In the genomic region with DNA sequence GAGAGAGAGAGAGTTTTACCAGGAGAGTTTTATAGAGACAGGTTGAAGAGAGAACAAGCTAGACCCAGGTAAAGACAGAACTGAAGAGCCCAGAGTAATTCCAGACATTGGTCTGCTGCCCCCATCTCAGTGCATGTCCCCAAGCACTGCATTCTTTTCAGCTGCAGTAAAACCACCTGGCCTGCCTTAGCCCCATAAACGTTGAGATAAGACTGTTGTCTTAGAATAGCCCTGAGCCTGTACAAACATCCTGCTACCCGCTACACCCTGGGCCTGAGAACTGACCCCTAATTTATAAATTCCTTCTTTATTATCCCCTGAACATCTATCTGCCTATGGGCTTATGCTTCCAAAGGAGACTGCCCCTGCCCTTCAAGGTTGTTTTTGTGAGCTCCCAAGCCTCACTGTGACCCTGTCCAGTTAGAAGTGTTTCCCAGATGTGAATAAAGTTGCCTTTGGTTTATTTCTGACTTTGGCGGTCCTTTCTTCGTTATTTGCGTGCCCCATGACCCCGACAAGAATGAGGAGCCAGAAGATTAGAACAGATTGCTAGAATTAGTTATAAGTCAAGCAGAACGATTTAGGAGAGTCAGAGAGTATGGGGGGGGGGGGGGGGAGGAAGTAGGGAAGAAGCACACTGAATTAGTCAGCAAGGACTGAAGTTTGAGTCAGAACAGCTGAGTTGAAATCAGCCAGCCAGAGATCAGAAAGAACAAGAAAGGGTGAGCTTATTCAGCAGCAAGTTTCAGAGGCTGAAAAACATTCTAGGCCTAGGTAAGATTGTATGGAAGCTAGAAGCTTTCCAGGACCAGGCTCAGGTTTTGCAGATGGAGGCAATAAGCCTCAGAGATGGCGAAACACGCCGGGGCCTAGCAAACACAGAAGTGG, we compare ENCODE assay signal across 35 mouse cellular contexts. TPM values are rescaled to one million over a fixed set of nuclear protein-coding genes. Genes with fewer than 3 reads are reported as not detected.
DNase-seq lines count a peak whose midpoint lies in the region; ATAC-seq and TF ChIP-seq lines count a peak whose summit lies in the region.
"Had no signal": no experiment of that assay in that cellular context is flagged by ENCODE, and none has a peak within 500 bp of the region (broad histone marks: within the 10 kb centered on the region; RNA-seq: fewer than 3 reads in every experiment).

No protein-coding gene starts in this region.

- no peak for TF ChIP-seq EP300 in heart, adult 2 months (IDR thresholded peaks at IDR 0.05; ENCODE audit: insufficient read depth, low read depth, low read length)

- TF ChIP-seq POLR2A in heart, adult 2 months (IDR thresholded peaks at IDR 0.05; ENCODE audit: insufficient read depth, low read depth, low read length), result no peak

- H3K27ac ChIP-seq in heart, adult 2 months, result peak overlapping the region; percentile 47; the same call in 1 of the 2 replicates
- no peak overlapping the region for H3K27ac ChIP-seq in intestine, embryonic 15.5 days
- H3K27ac ChIP-seq: forebrain, embryonic 12.5 days; hindbrain, embryonic 15.5 days; limb, embryonic 10.5 days; limb, embryonic 15.5 days; liver, embryonic 13.5 days; midbrain, embryonic 10.5 days; midbrain, embryonic 15.5 days; neural tube, embryonic 15.5 days had no signal

- no peaks in the 10 kb centered on the region for H3K9me3 ChIP-seq in intestine, embryonic 15.5 days
- H3K9me3 ChIP-seq: forebrain, embryonic 12.5 days; hindbrain, embryonic 15.5 days; limb, embryonic 10.5 days; limb, embryonic 15.5 days; liver, embryonic 13.5 days; midbrain, embryonic 10.5 days; midbrain, embryonic 15.5 days; neural tube, embryonic 15.5 days had no signal

- ATAC-seq in intestine, embryonic 15.5 days, result peak; percentile 75
- ATAC-seq: forebrain, postnatal 0 days; midbrain, embryonic 15.5 days had no signal

- 48% methylated on average over 10 of the region's 10 CpGs for WGBS in heart, adult 2 months
- 40% methylated on average over 10 of the region's 10 CpGs for WGBS in intestine, embryonic 15.5 days

- H3K79me2 ChIP-seq in heart, adult 2 months (replicated peaks; ENCODE audit: control insufficient read depth, insufficient read depth, low read length), result no peaks in the 10 kb centered on the region

- no peak for DNase-seq in heart, adult 2 months
- DNase-seq in heart, postnatal 36 days, result no peak
- peak; percentile 63 for DNase-seq in 3T3-L1 (ENCODE audit: low read depth, low spot score)
- peak; percentile 72 for DNase-seq in NIH3T3 (ENCODE audit: low read depth)
- no peak for DNase-seq in thymus, adult 18-20 months
- no peak for DNase-seq in urinary bladder, postnatal 36 days (ENCODE audit: low spot score in 2 of 2)
- DNase-seq in cerebellum, postnatal 25 days, result no peak
- DNase-seq: adrenal gland, adult 8-10 months; kidney, adult 11 months; kidney, postnatal 14 days; layer of hippocampus, adult 9-11 months; liver, embryonic 13.5 days had no signal

- H3K36me3 ChIP-seq in heart, adult 2 months (ENCODE audit: control insufficient read depth, insufficient read depth, low read length), result peaks cover 2% of the 10 kb centered on the region; the same call in 1 of the 2 replicates
- no peaks in the 10 kb centered on the region for H3K36me3 ChIP-seq in intestine, embryonic 15.5 days
- H3K36me3 ChIP-seq: forebrain, embryonic 12.5 days; hindbrain, embryonic 15.5 days; limb, embryonic 10.5 days; limb, embryonic 15.5 days; liver, embryonic 13.5 days; midbrain, embryonic 10.5 days; midbrain, embryonic 15.5 days; neural tube, embryonic 15.5 days had no signal

- H3K4me1 ChIP-seq in heart, adult 2 months (ENCODE audit: control insufficient read depth, insufficient read depth, low read length), result peaks cover 7% of the 10 kb centered on the region
- H3K4me1 ChIP-seq in intestine, embryonic 15.5 days (replicated peaks), result 0 out of 2 replicates have a peak, but pooled peaks cover 3% of the 10 kb centered on the region
- H3K4me1 ChIP-seq: forebrain, embryonic 12.5 days; hindbrain, embryonic 15.5 days; limb, embryonic 15.5 days; midbrain, embryonic 15.5 days; neural tube, embryonic 15.5 days had no signal

- H3K9ac ChIP-seq in heart, adult 2 months (ENCODE audit: low read depth, low read length), result no peak overlapping the region
- H3K9ac ChIP-seq in intestine, embryonic 15.5 days, result no peak overlapping the region
- H3K9ac ChIP-seq: forebrain, embryonic 12.5 days; forebrain, postnatal 0 days; hindbrain, embryonic 15.5 days; limb, embryonic 15.5 days; liver, embryonic 13.5 days; lung, embryonic 14.5 days; midbrain, embryonic 15.5 days; neural tube, embryonic 15.5 days had no signal

- no peak overlapping the region for H3K4me2 ChIP-seq in intestine, embryonic 15.5 days (replicated peaks)
- H3K4me2 ChIP-seq: forebrain, embryonic 12.5 days; hindbrain, embryonic 15.5 days; limb, embryonic 15.5 days; liver, embryonic 13.5 days; lung, embryonic 14.5 days; midbrain, embryonic 15.5 days; neural tube, embryonic 15.5 days had no signal

- intact Hi-C loops in heart, adult 2 months (cut with DNase I), result loop anchor here (2.0 to 5.0 kb wide), 3 partner anchors 79 to 317 kb away; a partner anchor contains a TSS
- intact Hi-C loops in heart, postnatal 36 days (cut with DNase I), result loop anchor here (2.0 kb wide), 1 partner anchor 163 kb away; no protein-coding TSS in a partner anchor

- no peak overlapping the region for H3K4me3 ChIP-seq in heart, adult 2 months
- H3K4me3 ChIP-seq in intestine, embryonic 15.5 days (replicated peaks), result no peak overlapping the region
- H3K4me3 ChIP-seq: forebrain, embryonic 12.5 days; hindbrain, embryonic 15.5 days; limb, embryonic 10.5 days; limb, embryonic 15.5 days; liver, embryonic 13.5 days; midbrain, embryonic 10.5 days; midbrain, embryonic 15.5 days; neural tube, embryonic 15.5 days had no signal

- no peaks in the 10 kb centered on the region for H3K27me3 ChIP-seq in heart, adult 2 months (ENCODE audit: control insufficient read depth, insufficient read depth, low read length)
- no peaks in the 10 kb centered on the region for H3K27me3 ChIP-seq in intestine, embryonic 15.5 days (replicated peaks)
- H3K27me3 ChIP-seq: forebrain, embryonic 12.5 days; hindbrain, embryonic 15.5 days; limb, embryonic 15.5 days; liver, embryonic 13.5 days; midbrain, embryonic 15.5 days; neural tube, embryonic 15.5 days had no signal

- TF ChIP-seq CTCF in heart, adult 2 months (IDR thresholded peaks at IDR 0.05), result no peak

RNA-seq across cellular contexts. Expression of a gene that starts 6.8 kb away (rescaled TPM):
- total RNA-seq in heart, adult 2 months (2021), result 1 to 10 TPM in 1 of 2 experiments, under 1 TPM in 1; 0.97 to 1.4 TPM
- polyA plus RNA-seq in heart, adult 2 months (2012; rRNA removed), result 4.4 and 9.7 TPM in 2 replicates
- 1 to 10 TPM; 1.5 TPM for total RNA-seq in heart, postnatal 36 days (2021)
- not detected in 2 replicates for polyA plus RNA-seq in intestine, embryonic 15.5 days (2015; fragmentation: Nextera tagmentation; extraction: Ambion mirVana)
- total RNA-seq: gastrocnemius, adult 8-10 months; hematopoietic stem cell, adult 5-6 weeks; left cerebral cortex, postnatal 10 days; megakaryocyte progenitor cell, adult 5-6 weeks had no signal
- polyA plus RNA-seq: C2C12; cortical plate, adult 2 months; forebrain, embryonic 12.5 days; hindbrain, embryonic 15.5 days; kidney, embryonic 14.5 days; limb, embryonic 10.5 days; limb, embryonic 15.5 days; liver, embryonic 13.5 days; lung, embryonic 14.5 days; midbrain, embryonic 10.5 days; midbrain, embryonic 15.5 days; neural tube, embryonic 15.5 days; testis, adult 2 months had no signal

RNA-seq across cellular contexts. Expression of a gene that starts 31.5 kb away (rescaled TPM):
- total RNA-seq in heart, adult 2 months (2021), result 1 to 10 TPM; 2.5 to 3.3 TPM
- polyA plus RNA-seq in heart, adult 2 months (2012; rRNA removed), result 2.6 and 3.3 TPM in 2 replicates
- 1 to 10 TPM; 2.3 to 2.7 TPM for total RNA-seq in heart, postnatal 36 days (2021)
- polyA plus RNA-seq in intestine, embryonic 15.5 days (2015; fragmentation: Nextera tagmentation; extraction: Ambion mirVana), result 3.1 and 3.2 TPM in 2 replicates

RNA-seq across cellular contexts. Expression of a gene that starts 34.2 kb away (rescaled TPM):
- total RNA-seq in heart, adult 2 months (2021), result not detected
- polyA plus RNA-seq in heart, adult 2 months (2012; rRNA removed), result 0.12 TPM in 1 of 2 replicates, not detected in the other
- not detected for total RNA-seq in heart, postnatal 36 days (2021)
- polyA plus RNA-seq in intestine, embryonic 15.5 days (2015; fragmentation: Nextera tagmentation; extraction: Ambion mirVana), result not detected in 2 replicates
- total RNA-seq: adrenal gland, adult 8-10 months; forebrain, postnatal 0 days; gastrocnemius, adult 8-10 months; gastrocnemius, postnatal 4 days; hematopoietic stem cell, adult 5-6 weeks; left cerebral cortex, postnatal 10 days; megakaryocyte progenitor cell, adult 5-6 weeks had no signal
- polyA plus RNA-seq: C2C12; cortical plate, adult 2 months; forebrain, embryonic 12.5 days; forebrain, postnatal 0 days; heart, embryonic 16.5 days; hindbrain, embryonic 15.5 days; kidney, embryonic 14.5 days; limb, embryonic 10.5 days; limb, embryonic 15.5 days; liver, embryonic 13.5 days; lung, embryonic 14.5 days; midbrain, embryonic 10.5 days; midbrain, embryonic 15.5 days; neural tube, embryonic 15.5 days; testis, adult 2 months; urinary bladder, adult 2 months had no signal

RNA-seq across cellular contexts. Expression of a gene that starts 43.9 kb away (rescaled TPM):
- 1 to 10 TPM; 1.2 to 6.9 TPM for total RNA-seq in heart, adult 2 months (2021)
- polyA plus RNA-seq in heart, adult 2 months (2012; rRNA removed), result 7.2 and 10.3 TPM in 2 replicates
- total RNA-seq in heart, postnatal 36 days (2021), result 1 to 10 TPM in 1 of 2 experiments, under 1 TPM in 1; 0.28 to 3.8 TPM
- polyA plus RNA-seq in intestine, embryonic 15.5 days (2015; fragmentation: Nextera tagmentation; extraction: Ambion mirVana), result 0.56 and 0.88 TPM in 2 replicates
- total RNA-seq: forebrain, postnatal 0 days; gastrocnemius, postnatal 4 days; left cerebral cortex, postnatal 10 days had no signal
- polyA plus RNA-seq: forebrain, embryonic 12.5 days; forebrain, postnatal 0 days; hindbrain, embryonic 15.5 days; kidney, embryonic 14.5 days; limb, embryonic 10.5 days; midbrain, embryonic 10.5 days; midbrain, embryonic 15.5 days had no signal

RNA-seq across cellular contexts. Expression of a gene that starts 46.3 kb away (rescaled TPM):
- total RNA-seq in heart, adult 2 months (2021), result not detected
- polyA plus RNA-seq in heart, adult 2 months (2012; rRNA removed), result not detected in 2 replicates
- total RNA-seq in heart, postnatal 36 days (2021), result not detected
- polyA plus RNA-seq in intestine, embryonic 15.5 days (2015; fragmentation: Nextera tagmentation; extraction: Ambion mirVana), result not detected in 2 replicates
- total RNA-seq: adrenal gland, adult 8-10 months; forebrain, postnatal 0 days; gastrocnemius, adult 8-10 months; gastrocnemius, postnatal 4 days; hematopoietic stem cell, adult 5-6 weeks; left cerebral cortex, postnatal 10 days; megakaryocyte progenitor cell, adult 5-6 weeks had no signal
- polyA plus RNA-seq: activated CD4-positive, CD25-positive, alpha-beta regulatory T cell, adult 4 months; C2C12; cortical plate, adult 2 months; embryonic facial prominence, embryonic 14.5 days; forebrain, embryonic 12.5 days; forebrain, postnatal 0 days; heart, embryonic 16.5 days; hindbrain, embryonic 15.5 days; kidney, embryonic 14.5 days; limb, embryonic 10.5 days; limb, embryonic 15.5 days; liver, embryonic 13.5 days; lung, embryonic 14.5 days; midbrain, embryonic 10.5 days; midbrain, embryonic 15.5 days; neural tube, embryonic 15.5 days; testis, adult 2 months; urinary bladder, adult 2 months had no signal

Comparison
In these comparisons a context has a peak if more than half of its experiments do, and no peak if none do; other contexts are left out.
1. DNase-seq: peak in 3T3-L1 (single experiment) and NIH3T3 (single experiment); none in heart, adult 2 months (0 of 2), heart, postnatal 36 days (0 of 2), thymus, adult 18-20 months (0 of 2), urinary bladder, postnatal 36 days (0 of 2) and cerebellum, postnatal 25 days (0 of 2).